Mouse (Mus musculus) spleen, adult 2 months (tissue): Measurements from ENCODE around the gene Disp2.

Source experiments
- CTCF ChIP-seq: fragments of 200-500 bp; IDR thresholded peaks from 2 replicates; pipeline ENCODE4 v1.5.1; 2011; ENCODE audit warnings: mild to moderate bottlenecking, inconsistent platforms; ENCODE audit not compliant: insufficient read depth, insufficient read length, insufficient replicate concordance; ENCODE audit errors: extremely low read depth
- POLR2A ChIP-seq: fragments of 200-500 bp; IDR thresholded peaks from 2 replicates; pipeline ENCODE4 v1.6.1; 2011; ENCODE audit warnings: low read depth, low read length, inconsistent platforms

DNA sequence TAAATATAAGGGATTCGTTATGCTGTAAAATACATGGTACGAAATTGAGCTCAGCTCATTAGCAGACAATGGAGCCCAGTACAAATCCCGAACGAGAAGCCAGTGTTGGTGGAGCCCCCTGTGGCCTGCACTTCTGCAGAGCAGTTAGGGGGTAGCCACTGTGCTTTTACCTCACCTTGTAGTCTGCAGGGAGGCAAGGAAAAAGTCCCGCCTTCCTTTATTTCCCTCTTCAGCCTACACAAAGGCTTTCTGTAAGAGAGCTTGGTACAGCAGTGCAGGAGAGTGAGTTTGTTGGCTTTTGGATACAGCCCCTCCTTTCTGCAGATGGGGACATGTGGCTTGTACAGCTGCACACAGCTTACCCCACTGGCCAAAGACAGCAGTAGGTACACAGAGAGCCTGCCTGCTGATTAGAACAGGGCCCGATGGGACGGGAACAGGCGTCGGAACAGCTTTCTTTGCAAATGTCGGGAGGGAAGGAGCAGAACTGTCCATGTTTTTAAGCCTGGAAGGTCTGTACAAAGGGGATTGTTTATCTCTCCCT lies 30.1 kb upstream of the Disp2 start:
- no peak for TF ChIP-seq CTCF
- TF ChIP-seq POLR2A: no peak
